Mouse (Mus musculus): ENCODE measurements around the gene Stoml2.
"Not testable (repeated sequence)": the region's sequence is repeated elsewhere in the genome, so short reads cannot be mapped to it uniquely, and the experiment has no call there.

The Stoml2 gene

DNA sequence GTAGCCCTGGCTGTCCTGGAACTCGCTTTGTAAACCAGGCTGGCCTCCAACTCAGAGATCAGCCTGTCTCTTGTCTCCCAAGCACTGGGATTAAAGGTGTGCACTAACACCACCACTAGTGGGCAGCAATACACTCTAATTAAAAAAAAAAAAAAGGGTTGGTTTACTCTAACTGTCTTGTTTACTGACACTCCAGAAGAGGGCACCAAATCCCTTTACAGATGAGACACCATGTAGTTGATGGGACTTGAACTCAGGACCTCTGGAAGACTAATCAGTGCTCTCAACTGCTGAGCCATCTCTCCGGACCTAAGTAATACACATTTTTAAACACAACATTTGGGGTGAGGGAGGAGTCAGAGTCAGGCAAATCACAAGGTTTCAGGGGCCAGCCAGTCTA, 25.7 kb downstream of the Stoml2 start:
- no peak for ATAC-seq (ENCODE audit: insufficient number of reproducible peaks, low FRiP score, low TSS enrichment)

DNA sequence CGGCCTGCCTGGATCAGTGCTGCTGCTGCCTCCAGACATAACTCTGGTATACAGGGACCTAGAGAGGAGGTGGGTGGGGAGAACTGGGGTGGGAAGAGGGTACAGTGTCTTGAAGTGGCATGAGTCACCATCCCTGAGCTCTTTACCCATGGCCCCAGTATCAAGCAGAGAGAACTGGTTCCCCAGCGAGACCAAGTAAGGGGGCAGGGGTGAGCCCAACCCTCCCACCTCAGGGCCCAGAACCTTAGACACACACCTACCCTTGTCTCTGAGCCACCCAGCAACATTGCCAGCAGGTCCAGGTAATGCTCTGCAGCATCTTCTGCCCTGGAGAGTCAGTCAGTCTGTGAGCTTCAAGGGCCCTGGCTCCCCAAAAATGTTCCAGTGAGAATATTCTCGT, 26.6 kb downstream of the Stoml2 start:
- ATAC-seq (ENCODE audit: insufficient number of reproducible peaks, low FRiP score, low TSS enrichment) = no peak

DNA sequence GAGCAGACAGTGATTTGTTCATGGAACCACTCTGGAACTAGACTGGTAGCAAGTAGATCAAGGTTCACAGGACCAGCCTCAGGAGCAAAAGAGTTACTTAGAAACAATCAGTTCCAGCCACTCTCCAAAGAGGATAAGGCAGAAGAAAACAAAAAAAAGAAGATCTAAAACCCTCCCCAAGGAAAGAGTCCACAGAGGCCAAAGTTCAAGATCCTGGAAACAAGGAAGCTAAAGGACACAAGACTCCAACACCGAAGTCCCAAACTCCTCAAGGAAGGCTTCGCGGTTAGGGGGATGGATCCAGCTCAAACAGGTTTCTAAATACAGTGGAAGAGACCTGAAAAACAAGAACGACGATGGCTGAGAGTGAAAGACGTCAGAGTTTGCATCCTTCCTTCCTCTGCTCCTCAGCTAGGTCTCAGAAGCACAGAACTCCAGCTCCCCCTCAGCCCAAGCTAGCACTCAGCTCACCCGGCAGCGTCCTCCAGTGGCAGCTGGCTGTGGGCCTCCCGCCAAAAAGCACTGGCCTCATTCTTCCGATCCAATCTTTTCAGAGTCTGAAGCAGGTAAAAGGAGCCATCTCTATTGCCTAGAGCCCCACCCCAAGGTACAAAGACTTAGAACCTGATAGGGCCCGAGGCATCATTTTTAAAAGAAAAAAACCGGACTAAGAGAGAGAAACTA, 28.6 kb downstream of the Stoml2 start:
- ATAC-seq (ENCODE audit: insufficient number of reproducible peaks, low FRiP score, low TSS enrichment) = no peak

DNA sequence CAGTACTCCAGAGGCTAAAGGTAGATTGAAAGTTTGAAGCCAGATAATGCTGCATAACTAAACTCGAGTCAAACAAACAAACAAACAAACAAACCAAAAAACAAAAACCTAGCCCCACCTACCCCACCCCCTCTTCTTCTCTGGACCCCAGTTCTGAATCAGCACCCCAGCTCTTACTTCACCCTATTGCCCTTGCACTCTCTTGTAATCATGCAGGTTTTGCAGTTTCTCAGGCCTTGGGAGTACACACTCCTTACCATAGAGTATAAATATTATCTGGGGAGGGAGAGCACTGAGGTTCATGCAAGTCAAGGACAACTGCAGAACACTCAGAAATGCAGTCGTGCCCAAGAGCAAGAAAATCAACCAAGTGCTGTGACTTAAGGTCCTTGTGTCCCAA, 30.2 kb downstream of the Stoml2 start:
- ATAC-seq (ENCODE audit: insufficient number of reproducible peaks, low FRiP score, low TSS enrichment) = no peak

DNA sequence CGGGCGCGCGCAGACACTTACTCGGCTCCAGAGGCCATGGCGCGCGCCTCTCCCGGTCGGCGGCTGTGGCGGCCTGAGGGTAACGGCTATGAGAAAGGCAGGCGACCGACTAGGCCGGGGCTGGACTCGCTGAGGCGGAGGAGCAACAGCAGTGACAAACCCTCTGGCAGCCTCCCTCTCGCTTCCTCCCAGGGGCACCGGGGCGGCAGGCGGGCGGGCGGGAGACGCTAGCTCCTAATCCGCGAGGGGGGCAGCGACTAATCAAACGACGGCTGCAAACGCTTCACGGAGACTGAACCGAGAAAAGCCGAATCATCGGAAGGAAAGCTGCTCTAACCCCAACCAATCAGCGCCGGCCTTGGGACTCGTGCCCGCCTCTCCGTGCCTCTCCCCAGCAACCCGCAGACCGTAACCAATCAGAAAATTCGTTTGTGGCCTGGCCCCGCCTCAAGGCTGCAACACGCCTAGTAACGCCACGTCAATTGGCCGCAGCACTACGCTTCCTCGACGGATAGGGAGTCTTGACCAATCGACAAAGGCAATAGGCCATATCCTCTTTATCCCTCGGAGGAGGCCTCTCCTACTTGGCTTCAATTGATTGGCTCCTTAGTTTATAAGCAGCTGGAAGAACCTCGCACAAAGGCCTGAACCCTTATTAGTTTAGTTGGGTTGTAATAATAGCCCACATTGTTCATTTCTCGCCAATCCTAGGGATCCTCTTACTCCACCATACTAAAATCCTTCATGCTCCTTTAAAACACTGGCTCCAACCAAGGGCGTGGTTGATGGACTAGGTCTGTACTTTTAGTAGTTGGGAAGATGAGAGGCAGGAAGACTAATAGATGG, 31.1 kb downstream of the Stoml2 start, which contains the start of gene Vcp:
Gene Vcp, minus strand, starts transcription at position 367 of the 846 bp plus-strand sequence.
- ATAC-seq (ENCODE audit: insufficient number of reproducible peaks, low FRiP score, low TSS enrichment) = peak; percentile 95

DNA sequence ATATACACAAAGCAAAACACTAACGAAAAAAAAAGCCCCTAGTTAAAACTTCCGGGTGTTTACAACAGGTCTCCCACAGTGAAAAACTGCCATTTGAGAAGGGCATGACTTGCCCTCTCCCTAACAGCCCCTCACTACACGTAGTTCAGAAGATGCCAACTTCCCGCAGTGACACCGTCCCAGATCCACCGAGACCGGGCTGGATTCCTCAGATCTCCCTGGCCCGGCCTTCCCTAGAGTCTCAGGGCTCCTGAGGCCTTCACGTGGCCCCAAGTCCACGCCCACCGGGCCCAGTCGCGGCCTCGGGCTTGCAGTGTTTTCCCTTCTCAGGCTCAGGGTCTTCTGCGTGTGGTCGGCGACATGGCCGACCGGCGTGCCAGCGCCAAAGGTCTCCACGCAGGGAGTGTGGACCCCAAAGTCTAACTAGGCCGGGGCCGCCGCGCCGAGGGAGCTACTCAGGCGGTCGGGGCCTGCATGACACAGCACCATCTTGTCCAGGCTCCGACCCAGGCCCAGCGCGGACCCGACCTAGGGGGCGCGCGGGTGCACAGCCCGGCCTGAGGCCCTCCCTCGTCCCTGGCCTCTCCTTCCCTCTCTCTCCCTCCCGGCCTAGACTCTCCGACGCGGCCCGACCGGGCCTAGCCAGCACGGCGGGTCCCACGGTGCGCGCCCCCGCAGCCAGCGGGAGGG, 31.9 kb downstream of the Stoml2 start:
- peak; percentile 74 for ATAC-seq (ENCODE audit: insufficient number of reproducible peaks, low FRiP score, low TSS enrichment)

DNA sequence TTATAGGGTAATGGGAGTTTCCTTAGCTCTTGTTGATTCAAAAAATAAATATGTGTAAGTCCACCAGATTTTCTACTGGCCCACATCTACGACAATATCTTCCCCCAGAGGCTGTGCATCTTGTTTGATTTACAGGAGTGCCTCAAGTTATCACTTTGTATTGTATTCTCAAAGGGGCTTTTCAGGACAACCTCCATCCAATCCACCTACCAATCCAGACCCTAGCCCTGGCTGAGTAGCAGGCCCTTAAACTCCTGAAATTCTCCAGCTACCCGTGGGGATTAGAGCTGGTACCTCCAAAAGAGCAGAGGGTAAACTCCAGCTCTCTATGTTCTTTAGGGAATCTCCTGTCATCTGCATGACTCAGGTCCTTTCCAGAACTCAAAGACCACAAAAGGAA, 33.5 kb downstream of the Stoml2 start:
- ATAC-seq (ENCODE audit: insufficient number of reproducible peaks, low FRiP score, low TSS enrichment) = no peak

DNA sequence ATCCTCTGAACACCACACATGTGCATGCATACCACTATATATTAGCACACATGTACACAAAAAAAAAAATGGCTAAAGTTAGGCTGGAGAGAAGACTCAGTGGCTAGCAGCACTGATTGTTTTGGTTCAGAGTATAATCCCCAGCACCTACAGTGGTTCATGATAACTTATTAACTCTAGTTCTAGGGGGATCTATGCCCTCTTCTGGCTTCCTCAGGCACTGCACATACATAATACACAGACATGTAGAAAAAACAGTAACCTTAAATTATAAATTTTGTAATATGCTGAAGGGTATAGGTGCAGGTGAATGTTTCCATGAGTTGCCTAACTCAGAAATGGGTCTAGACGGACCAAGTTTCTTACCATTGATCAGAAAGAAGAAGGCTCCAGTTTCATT, 43.2 kb downstream of the Stoml2 start:
- no peak for ATAC-seq (ENCODE audit: insufficient number of reproducible peaks, low FRiP score, low TSS enrichment)

DNA sequence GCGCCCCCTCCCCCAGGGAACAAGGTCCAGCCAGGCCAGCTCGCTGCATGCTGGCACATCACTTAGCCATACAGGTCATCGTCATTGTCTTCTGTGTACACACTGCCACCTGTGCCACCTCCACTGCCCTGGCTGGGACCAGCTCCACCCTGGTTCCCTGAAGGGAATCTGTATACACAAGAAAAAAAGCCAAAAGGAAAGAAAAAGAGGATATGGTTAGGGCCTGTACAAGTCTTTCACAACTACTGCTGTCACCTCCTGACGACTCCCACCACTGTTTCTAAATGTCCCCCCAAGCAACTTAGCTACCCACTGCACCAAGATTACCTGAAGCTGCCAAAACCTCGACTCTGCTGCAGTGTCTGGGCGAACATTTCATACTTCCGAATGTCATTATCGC, 51.0 kb downstream of the Stoml2 start:
- ATAC-seq (ENCODE audit: insufficient number of reproducible peaks, low FRiP score, low TSS enrichment) = not testable (repeated sequence)

DNA sequence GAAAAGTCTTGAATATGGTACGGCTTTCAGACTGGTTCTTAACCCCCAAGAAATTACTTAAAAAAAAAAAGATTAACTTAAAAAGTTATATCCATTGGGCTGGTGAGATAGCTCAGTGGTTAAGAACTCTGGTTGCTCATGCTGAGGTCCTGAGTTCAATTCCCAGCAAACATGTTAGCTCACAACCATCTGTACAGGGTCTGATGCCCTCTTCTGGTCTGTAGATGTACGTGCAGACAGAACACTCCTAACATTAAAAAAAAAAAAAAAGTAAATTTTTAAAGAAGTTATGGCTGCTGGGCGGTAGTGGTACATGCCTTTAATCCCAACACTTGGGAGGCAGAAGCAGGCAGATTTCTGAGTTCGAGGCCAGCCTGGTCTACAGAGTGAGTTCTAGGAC, 53.4 kb downstream of the Stoml2 start:
- ATAC-seq (ENCODE audit: insufficient number of reproducible peaks, low FRiP score, low TSS enrichment) = no peak
